Mouse (Mus musculus) lung, postnatal 0 days (tissue): ENCODE data around the gene Pakap.

Experiments
- CTCF ChIP-seq: IDR thresholded peaks from 2 replicates; pipeline ENCODE4 v1.5.1; 2016; ENCODE audit warnings: antibody characterized with exemption, mild to moderate bottlenecking
- EP300 ChIP-seq: IDR thresholded peaks from 2 replicates; pipeline ENCODE4 v1.6.1; 2016; ENCODE audit warnings: antibody characterized with exemption, mild to moderate bottlenecking, control low read depth

GRCm38 (mm10) chr4:57750651-57751050 is 182.7 kb downstream of the Pakap start:
- no peak for TF ChIP-seq CTCF
- TF ChIP-seq EP300 = no peak
